Mouse (Mus musculus) embryo, embryonic 11.5 days (tissue): Measurements from ENCODE around the gene Srrm2.
"Not testable (repeated sequence)": the region's sequence is repeated elsewhere in the genome, so short reads cannot be mapped to it uniquely, and the experiment has no call there.

Experiments used
- DNase-seq: peaks from one replicate; pipeline ENCODE4 v3.0.0-alpha.2; 2012; ENCODE audit warnings: low read depth, low spot score

The Srrm2 gene

DNA sequence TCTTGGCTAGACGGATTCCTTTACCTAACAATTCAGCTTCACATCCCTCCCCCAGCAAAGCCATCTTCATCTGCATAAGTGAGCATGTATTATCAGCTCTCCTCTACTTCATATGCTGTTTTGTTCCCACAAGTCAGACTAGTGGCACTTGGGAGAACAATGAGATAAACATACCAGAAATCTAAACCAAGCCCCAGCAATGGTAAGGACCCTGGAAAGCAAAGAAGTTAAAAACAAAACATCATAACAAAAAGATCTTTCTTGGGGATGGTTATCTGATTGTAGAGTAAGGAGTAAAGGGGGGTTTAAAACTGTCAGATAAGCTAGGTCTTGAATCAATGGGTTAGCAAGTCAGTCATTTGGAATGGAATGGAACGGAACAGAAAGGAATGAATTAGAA, 19.8 kb upstream of the Srrm2 start:
- DNase-seq, result no peak

DNA sequence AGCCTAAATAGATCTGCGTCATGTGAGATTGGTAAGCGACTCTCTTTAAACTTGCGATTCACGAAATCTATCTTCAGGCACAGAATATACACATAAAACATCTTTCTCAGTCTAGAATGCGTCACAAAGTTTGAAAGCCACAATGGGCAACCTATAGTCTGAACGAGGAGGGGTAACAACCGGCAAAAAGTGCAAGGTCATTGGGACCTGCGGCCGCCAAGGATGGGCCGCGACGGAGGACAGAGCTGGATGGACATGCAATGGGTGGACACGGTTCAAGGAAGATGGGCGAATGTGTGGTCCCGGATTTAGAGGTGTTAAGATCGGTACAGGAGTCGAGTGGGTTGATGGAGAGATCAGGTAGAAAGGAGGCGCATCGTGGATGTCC, 19.4 kb upstream of the Srrm2 start:
- DNase-seq, result peak; percentile 23

DNA sequence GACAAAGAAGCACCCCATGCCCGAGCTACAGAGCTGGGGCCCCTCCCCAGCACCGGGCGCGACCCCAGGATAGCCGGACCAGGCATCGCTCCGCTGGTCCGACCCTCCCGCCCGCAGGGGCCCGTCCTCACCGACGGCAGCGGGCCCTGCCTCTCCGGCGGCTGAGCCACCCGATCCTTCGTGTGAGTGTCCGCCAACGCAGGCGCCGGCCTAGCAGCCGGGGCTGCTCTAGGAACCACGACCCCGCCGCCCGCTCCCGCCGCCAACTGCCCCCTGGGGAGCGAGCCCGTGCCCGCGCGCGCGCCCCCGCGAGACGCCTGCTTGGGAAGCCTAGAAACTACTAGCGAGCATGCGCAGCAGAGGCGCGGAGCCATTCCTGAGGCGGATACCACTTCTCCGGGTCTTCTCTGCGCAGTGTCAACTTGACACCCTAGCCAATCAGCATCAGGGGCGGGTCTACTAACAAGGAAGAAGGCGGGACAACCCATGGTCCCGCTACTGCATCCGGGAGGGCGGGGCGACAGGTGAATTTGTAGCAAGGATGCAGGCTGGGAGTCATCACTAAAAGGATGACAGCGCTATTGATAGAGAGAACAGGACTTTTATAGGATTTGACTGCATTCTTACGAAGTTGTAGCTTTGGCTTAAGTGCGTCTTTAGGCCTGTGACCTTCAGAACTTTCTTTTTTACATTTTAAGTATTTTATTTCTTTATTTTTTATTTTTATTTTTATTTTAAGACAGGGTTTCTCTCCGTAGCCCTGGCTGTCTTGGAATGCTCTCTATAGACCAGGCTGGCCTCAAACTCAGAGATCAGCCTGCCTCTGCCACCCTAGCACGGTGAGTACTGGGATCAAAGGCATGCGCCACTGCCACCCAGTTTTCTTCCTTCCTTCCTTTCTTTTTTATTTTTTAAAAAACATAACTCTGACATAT, 18.8 kb upstream of the Srrm2 start, which contains the start of gene Flywch1:
Gene Flywch1, minus strand, starts transcription at position 319 of the 935 bp plus-strand sequence.
- peak; percentile 97 for DNase-seq

DNA sequence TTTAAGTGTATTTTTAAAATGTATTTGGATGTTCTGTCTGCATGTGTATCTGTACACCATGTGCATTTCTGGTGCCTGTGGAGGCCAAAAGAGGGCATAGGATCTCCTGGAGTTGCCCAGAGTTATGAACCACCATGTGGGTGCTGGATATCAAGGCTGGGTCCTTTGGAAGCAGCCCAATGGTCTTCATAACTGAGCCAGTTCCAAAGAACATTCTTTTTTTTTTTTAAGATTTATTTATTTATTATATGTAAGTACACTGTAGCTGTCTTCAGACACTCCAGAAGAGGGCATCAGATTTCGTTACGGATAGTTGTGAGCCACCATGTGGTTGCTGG, 18.1 kb upstream of the Srrm2 start:
- DNase-seq, result not testable (repeated sequence)

DNA sequence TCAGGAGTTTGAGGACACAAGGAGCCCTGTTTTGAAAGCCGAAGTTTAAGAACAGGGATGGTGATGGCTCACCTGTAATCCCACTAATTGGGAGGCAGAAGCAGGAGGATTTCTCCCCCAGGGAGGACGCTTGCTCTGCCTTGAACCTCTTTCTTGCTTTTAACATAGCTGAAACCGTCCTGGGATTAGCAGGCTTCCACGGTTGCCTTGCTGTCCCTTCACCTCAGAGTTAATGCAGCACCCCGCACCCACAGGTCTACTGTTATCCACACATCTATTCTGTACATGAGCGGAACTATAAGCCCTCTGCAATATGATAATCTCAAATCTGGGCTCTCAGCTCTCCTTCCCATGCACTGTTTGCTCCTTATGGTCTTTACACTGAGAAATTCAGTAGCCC, 16.7 kb upstream of the Srrm2 start:
- DNase-seq, result no peak

DNA sequence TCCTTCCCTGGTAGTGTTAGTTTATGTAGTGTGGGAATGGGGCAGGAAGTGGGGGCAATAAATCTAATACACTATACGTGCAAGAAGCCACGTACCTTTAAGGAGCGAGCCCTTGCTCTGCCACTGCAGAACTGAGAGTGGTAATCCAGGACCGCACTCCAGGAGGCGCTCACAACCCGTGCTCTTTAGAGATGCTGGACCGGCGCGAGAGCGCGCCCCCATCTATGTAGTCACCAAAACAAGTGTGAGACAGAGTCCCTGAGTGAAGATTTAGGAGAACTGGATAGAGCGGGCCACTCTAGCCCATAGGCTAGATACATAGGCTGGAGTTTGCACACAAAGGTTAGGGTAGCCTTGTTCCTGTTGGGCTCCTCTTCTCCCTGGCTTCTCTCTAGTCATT, 16.2 kb upstream of the Srrm2 start:
- peak; percentile 57 for DNase-seq

DNA sequence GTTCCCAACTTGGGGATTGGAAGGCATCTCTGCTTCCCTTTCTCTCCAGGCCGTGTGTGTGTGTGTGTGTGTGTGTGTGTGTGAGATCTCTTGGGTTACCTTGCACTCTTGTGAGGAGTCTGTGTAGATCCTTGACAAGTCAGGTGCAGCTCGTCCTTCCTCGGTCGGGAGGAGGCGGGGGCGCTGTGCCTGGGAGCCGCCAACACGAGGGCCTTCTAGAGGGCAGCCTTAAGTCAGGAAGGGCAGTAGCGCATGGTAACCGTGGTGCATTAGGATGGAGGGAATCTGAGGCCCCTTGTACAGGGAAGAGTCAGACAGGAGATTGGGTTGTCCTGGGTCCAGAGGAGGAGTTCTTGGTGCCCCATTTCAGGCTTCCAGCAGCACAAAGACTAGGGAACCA, 14.1 kb upstream of the Srrm2 start:
- DNase-seq, result no peak

DNA sequence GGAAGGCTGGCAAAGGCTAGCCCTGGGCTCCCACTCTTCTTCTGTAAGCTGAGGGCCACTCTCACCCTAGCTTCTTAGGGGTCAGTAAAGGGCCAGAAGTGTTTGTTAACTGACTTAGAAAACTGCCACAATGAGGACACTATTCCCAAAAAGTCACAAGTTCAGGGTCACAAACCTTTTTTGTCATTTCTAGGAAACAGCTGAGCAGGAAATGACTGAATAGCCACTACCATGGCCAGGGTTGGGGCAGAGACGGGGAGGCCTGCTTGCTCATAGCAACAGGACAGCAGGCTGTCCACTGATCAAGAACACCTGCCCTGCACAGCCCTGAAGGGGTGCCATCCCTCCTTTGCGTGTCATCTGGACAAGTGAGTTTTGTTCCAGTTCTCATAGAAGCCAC, 13.2 kb upstream of the Srrm2 start:
- DNase-seq, result no peak

DNA sequence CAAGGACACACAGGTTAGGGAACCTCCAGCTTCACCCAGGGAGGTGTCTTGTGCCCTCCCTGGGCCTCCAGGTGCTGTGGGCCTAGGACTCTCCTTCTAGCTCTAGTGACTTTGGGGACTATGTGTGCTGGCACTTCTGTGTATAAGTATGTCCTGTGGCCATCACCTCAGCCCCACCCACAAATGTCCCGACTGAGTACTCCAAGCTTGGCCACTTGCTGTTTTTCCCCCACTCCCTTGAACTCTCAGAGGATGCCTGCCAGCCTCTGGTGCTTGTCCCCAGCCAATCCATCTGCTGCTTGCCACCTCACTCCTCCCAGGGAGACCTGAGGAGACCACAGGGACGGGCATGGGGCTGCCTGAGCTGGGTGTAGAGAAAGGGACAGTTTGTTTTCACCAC, 11.9 kb upstream of the Srrm2 start:
- DNase-seq, result no peak

DNA sequence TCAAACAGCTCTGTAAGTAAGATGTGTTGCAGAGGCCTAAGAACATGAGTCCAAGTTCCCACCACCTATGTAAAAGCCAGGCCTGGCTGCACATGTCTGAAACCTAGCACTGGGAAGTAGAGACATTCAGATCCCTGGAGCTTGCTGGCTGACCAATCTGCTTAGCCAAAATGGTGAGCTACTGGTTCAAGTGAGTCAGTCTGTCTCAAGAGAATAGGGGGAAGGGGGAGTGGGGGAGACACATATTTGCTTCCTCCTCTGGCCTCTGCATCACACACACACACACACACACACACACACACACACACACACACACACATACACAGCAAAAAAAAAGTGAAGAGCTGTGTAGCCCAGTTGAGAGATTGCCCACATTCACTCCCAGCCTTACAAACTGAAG, 7.0 kb upstream of the Srrm2 start:
- no peak for DNase-seq

DNA sequence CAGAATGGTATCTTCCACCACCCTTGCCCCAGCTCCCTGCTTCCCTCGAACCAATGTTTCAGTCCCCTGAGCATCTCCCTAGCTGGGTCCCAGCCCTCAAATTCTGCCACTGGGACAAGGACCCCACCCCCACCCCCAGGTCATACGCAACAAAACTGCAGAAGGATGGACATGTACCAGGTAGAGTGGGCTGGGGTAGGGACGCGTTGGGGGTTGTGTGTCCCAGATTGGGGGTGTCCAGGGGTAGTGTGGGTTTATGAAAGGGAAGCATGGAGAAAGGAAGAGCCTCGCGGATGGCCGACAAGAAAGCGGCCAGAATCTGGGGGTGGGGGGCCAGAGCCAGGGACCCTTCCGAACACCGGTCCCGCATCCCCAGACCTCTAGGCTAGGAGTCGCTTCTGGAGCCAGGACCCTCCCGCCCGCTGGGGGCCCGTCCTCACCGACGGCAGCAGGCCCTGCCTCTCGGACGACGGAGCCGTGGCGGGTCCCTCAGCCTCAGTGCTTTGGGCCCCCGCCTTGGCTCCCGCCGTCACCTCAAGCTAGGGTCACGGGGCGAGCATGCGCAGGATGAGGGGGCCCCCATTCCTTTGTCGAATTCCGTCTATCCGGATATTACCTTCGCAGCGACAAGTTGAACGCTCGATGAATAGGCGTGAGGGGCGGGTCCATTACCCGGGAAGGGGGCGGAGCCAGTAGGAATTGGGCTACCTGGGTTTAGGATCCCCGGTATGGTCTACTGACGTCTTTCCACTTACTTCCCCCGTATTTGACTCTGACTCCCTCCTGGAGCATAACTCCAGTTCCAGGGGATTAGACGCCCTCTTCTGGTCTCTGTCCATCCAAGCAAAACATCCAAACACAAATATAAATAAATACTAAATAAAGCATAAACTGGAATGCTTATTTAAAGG, 4.5 kb upstream of the Srrm2 start, which contains the start of gene Flywch2:
Gene Flywch2, minus strand, starts transcription at position 521 of the 911 bp plus-strand sequence.
- DNase-seq, result peak; percentile 80

DNA sequence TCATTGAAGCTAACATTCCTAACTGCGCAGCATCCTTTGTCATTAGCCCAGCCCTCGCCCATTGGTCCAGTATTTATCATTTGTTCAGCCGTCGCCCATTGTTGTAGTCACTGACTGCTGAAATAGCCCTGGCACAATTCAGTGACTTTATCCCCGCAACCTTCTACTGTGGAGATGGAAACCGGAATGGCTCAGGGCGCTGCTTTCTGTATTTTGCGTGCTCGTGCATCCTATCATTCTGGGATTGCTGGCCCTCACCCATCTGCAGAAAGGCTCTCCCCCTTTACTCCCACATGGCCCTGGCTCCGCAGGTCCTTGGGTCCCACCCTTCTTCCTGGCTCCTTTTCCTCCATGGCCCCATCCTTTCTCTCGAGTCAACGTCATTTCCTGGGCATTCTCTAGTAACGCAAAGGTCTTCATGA, 3.8 kb upstream of the Srrm2 start:
- DNase-seq, result no peak

DNA sequence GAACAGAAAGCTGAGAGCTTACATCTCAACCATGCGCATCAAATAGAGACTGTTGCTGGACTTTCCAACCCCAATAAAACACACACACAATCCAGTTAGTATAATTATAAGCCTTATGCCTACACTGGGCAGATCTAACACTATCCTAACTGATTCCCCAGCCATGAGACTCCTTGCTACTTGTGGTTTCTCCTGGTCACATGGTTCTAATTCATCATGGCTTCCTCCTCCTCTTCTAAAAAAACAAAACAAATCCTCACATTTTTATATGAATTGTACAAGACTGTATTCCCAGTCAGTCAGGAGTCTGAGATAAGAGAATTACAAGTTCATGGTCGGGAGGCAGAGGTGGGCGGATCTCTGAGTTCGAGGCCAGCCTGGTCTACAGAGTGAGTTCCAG, 1.4 kb upstream of the Srrm2 start:
- no peak for DNase-seq

DNA sequence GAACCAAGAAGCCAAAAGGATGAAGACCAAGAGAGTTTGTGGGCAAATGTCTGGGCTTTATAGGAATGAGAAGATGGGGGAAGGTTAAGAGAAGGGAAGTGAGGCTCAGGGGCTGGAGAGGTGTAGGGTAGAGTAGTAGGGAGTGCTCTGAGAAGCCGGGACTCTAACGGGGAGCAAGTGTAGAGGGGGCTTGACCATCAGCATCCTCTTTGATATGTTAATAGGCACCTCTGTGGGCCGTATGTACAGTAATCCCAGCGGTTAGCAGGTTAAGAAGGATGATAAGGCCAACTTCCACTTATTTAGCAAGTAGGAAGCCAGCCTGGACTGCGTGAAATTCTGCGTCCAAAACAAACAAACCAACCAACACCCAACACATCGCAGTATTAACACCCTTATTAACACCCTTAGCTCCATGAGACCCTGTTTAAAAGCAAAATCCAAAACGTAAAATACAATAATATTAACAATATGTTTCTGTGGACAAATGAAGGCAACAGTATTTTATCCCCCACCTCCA, 523 bp upstream of the Srrm2 start:
- DNase-seq, result no peak

DNA sequence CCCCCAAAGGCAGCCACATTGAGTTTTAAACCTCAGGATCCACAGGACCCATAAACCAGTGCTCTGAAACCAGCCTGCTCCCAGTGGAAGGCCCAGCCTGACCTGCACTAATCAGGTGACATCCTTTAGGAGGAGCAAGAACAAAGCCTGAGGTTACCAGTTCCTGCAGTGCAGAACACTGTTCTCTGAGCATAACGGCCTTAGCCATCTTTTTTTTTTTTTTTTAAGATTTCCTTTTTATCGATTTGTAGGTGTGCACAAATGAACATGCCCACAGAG, 686 bp downstream of the Srrm2 start:
- DNase-seq, result no peak

DNA sequence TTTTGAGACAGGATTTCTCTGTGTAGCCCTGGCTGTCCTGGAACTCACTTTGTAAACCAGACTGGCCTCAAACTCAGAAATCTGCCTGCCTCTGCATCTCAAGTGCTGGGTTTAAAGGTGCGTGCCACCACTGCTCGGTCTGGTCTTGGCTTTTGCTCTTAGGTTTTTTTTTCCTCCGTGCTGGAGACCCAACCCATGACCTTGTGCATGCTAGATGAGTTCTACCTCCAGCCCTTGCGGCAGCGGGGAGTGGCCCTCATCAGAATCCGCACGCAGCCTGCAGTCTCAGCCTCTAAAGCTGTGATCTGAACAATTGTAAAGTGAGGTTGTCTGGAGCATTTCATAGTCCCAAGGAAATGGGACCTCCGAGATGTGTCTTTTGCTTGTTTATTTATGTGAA, 5.0 kb downstream of the Srrm2 start:
- no peak for DNase-seq

DNA sequence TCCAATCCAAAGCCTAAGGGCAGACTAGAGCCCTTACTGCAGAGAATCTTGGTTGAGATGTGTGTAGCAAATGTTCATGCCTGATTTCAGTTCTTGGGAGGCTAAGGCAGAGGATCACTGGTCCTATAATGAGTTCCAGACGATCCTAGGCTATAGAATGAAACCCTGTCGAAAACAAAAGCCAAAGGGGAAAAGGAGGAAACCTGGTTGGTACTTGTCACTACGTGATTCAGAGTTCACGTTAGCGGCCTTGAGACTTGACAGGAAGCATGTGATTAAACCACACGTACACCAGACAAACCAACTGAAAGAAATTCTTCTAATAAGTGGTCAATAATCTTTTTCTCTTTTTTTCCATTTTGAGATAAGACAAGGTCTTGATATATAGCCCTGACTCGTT, 7.0 kb downstream of the Srrm2 start:
- DNase-seq, result no peak

DNA sequence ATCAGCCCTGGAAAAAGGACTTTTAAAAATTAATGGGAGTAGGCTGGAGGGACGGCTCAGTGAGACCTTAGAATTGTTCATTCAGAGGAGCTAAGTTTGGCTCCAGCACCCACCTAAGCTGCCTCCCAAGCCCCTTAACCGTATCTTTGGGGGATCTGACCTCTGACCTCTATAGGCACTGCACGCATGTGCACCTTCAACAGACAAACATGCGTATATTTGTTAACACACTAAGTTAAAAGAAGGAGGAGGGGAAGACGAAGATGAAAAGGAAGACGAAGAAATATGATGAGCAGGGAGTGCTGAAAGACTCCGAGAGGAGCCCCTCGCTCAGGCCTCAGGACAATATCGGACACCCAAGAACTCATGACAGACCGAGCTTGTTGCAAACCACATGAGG, 11.3 kb downstream of the Srrm2 start:
- DNase-seq, result no peak

DNA sequence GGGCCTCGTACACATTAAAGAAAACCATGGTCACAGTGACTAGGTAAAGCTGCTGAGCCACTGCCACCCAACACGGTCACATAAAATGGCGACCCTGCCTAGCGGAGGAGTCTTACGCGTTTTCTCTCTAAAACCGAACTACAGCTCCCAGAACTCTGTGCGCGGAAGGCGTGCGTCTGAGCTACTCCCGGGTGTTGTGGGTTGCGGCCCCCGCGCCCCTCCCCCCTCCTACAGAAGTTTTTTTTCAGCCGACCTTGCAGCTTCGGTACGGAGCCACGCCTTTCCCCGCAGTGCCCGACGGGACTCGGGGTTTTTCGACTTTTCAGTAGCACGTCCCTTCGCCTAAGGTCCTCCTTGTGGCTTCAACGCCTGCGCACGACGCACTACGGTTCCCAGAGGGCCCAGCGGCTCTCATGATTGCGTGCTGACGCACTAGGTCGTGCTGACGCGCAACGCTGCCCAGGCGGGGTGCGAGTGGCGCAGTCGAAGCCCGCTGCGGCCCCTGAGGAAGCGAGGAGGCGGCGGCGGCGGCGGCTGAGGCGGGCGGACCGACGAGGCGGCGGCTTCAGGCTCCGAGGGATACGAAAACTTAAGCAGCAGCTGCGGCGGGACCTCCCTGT, 12.5 kb downstream of the Srrm2 start:
- DNase-seq, result peak; percentile 96

DNA sequence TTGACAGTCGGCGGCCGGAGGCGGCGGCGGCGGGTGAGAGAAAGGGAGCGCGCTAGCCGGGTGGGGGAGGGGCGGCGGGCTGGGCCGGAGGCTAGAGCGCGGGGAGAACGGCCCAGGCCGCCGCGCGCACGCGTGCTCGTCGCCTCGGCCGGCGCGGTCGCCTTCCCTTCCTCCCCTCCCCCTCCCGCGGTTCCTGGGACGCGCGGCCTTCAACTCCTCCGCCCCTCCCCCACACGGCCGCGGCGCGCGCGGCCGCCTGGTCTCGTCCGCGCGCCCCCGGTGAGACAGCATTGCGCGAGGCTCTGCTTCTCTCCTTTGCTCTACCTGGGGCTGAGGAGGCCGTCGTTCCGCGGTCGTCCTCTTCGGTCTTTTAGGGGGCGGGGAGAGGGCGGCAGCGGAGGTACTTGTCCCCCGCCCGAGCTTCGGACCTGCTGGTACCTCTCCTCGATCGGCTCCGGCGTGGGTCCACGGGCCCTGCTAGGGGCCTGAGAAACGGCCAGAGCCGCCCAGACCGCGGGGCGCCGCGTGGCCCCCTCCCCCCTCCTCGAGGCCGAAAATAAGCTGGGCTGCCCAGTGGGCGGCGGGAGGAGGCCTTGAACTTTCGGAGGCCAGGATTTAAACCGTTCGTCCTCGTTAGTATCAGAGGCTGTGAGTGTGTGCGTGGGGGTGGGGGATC, 13.2 kb downstream of the Srrm2 start:
- peak; percentile 86 for DNase-seq

DNA sequence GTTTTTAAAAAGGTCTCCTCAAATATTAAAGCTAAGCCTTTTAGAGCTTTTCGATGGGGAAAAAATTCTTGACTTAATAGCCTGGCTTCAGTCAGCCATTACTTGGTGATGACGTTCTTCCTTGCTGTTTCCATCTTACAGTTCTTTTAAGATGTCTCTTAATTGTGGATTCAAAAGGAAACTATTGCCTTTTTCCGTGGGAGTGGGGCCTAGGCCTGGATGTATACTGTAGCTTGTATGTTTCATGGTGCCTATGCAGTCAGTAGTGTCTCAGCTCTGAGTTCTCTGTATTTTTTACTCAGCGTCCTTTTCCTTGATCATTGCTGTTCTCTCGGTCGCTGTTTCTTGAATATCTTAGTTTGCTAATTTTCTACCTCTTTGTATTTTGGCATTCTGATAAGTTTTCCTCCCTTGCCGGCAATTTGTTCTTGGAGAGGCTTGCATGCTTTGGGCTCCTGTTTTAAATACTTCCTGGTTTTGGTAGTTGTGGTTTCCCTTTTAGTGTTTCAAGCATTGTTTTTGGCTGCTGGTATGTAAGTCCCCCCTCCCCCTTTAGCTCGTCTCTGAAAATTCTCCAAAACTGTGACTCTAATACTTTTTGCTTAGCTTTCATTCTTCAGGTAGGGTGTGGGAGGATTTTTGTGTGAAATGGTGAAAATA, 14.2 kb downstream of the Srrm2 start:
- no peak for DNase-seq
